Mouse (Mus musculus) spleen, postnatal 14 days (tissue): ENCODE measurements around the gene Olfr1317.

Source experiments
- DNase-seq, 2 experiments: peaks; one replicate each; pipeline ENCODE4 v3.0.0; 2021 to 2022; ENCODE audit warnings: low spot score in 2 of 2

Gene Olfr1317

DNA sequence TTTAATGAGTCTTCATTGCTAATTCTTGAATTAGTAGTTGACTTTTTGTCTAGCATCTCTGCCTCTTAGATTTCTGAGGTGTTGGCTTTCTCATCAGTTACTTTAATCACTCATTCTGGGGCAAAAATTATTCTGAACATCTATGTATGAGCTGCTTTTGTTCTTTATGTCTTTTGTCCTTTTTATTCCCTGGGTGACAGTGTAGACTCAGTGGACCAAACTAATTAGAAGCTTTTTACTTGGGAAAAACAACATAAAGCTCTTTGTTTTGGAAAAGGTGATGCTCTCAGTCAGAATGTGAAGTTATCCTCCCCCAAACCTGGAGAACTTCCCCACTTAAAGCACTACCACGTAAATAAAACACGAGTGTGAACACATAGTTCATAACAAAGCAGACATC, at the start of gene Olfr1317:
Gene Olfr1317 (plus strand): TSS at position 301 of the 400 bp plus-strand sequence.
- no peak for DNase-seq

DNA sequence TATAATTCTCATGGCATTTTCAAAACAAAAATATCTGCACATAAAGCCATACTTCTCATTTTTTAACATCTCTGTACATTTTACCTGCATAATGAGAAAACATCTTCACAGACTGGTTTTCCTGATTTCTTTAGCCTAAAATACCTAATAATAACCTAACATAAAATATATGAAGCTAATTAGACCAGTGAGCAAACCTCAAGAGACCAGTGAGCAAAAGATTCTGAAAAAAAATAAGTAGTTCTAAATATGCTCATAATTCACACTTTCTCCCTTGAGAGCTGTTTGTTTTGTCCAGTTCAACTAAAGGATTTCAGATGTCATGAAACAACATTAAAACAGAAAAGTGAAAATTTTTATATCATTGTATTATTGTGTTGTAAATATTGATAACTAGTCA, 43.4 kb upstream of the Olfr1317 start, which contains the start of gene Olfr1314:
Gene Olfr1314 (minus strand): TSS at position 101 of the 400 bp plus-strand sequence.
- DNase-seq = no peak

DNA sequence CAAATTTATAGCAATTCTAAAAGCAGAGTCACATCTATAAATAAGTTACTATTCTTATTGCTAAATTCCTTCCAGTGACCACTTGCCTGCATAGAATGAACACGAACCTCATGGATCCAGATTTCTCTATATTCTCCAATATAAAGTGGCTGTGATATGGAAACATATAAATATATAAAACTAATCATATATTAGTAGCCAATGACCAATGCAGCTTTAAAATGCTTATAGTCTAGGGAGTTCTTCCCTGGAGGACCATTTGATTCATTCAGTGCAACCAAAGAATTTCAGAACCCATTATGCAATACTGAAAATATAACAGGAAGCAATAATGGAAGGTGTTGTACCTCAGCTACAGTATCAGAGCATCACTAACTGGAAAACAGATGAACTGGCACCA, 24.8 kb upstream of the Olfr1317 start, which contains the start of gene Olfr1315-ps1:
Gene Olfr1315-ps1 (minus strand): TSS at position 101 of the 400 bp plus-strand sequence.
- no peak for DNase-seq

DNA sequence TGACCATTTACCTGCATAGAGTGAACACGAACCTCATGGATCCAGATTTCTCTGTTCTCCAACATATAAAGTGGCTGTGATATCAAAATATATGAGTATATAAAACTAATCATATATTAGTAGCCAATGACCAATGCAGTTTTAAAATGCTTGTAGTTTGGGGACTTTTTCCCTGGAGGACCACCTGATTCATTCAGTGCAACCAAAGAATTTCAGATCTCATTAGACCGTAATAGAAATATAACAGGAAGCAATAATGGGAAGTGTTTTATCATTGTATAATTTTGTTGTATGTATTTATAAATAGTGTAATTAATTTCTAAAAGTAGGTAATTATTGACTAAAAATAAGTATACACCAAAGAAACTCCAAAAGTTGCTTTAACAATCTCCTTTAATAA, 5.3 kb upstream of the Olfr1317 start, which contains the start of gene Olfr1316:
Gene Olfr1316 (minus strand): TSS at position 101 of the 400 bp plus-strand sequence.
- no peak for DNase-seq

DNA sequence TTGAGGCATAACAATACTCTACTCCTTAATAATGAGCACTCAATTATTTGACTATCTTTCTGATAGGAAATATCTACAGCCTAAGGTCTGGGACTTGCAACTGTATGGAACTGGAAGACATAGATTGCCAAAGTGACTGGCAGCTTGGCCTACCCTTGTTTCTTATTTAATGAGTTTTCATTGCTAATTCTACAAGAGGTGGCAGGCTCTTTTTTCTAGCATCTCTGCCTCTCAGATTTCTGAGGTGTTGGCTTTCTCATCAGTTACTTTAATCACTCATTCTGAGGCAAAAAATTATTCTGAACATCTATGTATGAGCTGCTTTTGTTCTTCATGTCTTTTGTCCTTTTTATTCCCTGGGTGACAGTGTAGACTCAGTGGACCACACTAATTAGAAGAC, 13.8 kb downstream of the Olfr1317 start, which contains the start of gene Olfr1318:
Gene Olfr1318 (plus strand): TSS at position 301 of the 400 bp plus-strand sequence.
- no peak for DNase-seq
